Mouse (Mus musculus): ENCODE results near the gene Olfr608. TPM values are rescaled to one million over a fixed set of nuclear protein-coding genes. Genes with fewer than 3 reads are reported as not detected.

Olfr608 gene
- polyA plus RNA-seq, 1 experiment: not detected

Other genes starting within 250 kb of the Olfr608 start
- not detected in 2 replicates for gene Usp17ld, start 217.4 kb upstream of the Olfr608 start, polyA plus RNA-seq (2012; rRNA removed)
- not detected in 2 replicates for gene Olfr596, start 164.2 kb upstream of the Olfr608 start, polyA plus RNA-seq (2012; rRNA removed)
- not detected in 2 replicates for gene Olfr597, start 153.6 kb upstream of the Olfr608 start, polyA plus RNA-seq (2012; rRNA removed)
- gene Olfr598, start 146.3 kb upstream of the Olfr608 start, polyA plus RNA-seq (2012; rRNA removed): not detected in 2 replicates
- not detected in 2 replicates for gene Olfr599, start 134.0 kb upstream of the Olfr608 start, polyA plus RNA-seq (2012; rRNA removed)
- gene Olfr600, start 120.2 kb upstream of the Olfr608 start, polyA plus RNA-seq (2012; rRNA removed): not detected in 2 replicates
- not detected in 2 replicates for gene Olfr601, start 107.2 kb upstream of the Olfr608 start, polyA plus RNA-seq (2012; rRNA removed)
- gene Olfr603, start 83.7 kb upstream of the Olfr608 start, polyA plus RNA-seq (2012; rRNA removed): not detected in 2 replicates
- gene Usp17lc, start 54.8 kb upstream of the Olfr608 start, polyA plus RNA-seq (2012; rRNA removed): 0.13 TPM in 1 of 2 replicates, not detected in the other
- not detected in 2 replicates for gene Olfr605, start 24.4 kb upstream of the Olfr608 start, polyA plus RNA-seq (2012; rRNA removed)
- gene Olfr606, start 20.8 kb upstream of the Olfr608 start, polyA plus RNA-seq (2012; rRNA removed): not detected in 2 replicates
- not detected in 2 replicates for gene Olfr607, start 5.7 kb upstream of the Olfr608 start, polyA plus RNA-seq (2012; rRNA removed)
- not detected in 2 replicates for gene Olfr609, start 28.2 kb downstream of the Olfr608 start, polyA plus RNA-seq (2012; rRNA removed)
- gene Olfr610, start 42.2 kb downstream of the Olfr608 start, polyA plus RNA-seq (2012; rRNA removed): not detected in 2 replicates
- not detected in 2 replicates for gene Olfr611, start 51.0 kb downstream of the Olfr608 start, polyA plus RNA-seq (2012; rRNA removed)
- gene Olfr612, start 72.8 kb downstream of the Olfr608 start, polyA plus RNA-seq (2012; rRNA removed): not detected in 2 replicates
- not detected in 2 replicates for gene Olfr613, start 78.2 kb downstream of the Olfr608 start, polyA plus RNA-seq (2012; rRNA removed)
- gene Olfr615, start 86.2 kb downstream of the Olfr608 start, polyA plus RNA-seq (2012; rRNA removed): not detected in 2 replicates
- gene Olfr616, start 99.3 kb downstream of the Olfr608 start, polyA plus RNA-seq (2012; rRNA removed): not detected in 2 replicates
- gene Olfr617, start 103.2 kb downstream of the Olfr608 start, polyA plus RNA-seq (2012; rRNA removed): not detected in 2 replicates
- not detected in 2 replicates for gene Olfr618, start 120.2 kb downstream of the Olfr608 start, polyA plus RNA-seq (2012; rRNA removed)
- not detected in 2 replicates for gene Olfr619, start 130.7 kb downstream of the Olfr608 start, polyA plus RNA-seq (2012; rRNA removed)
- not detected in 2 replicates for gene Olfr620, start 142.7 kb downstream of the Olfr608 start, polyA plus RNA-seq (2012; rRNA removed)
- not detected in 2 replicates for gene Olfr622, start 172.8 kb downstream of the Olfr608 start, polyA plus RNA-seq (2012; rRNA removed)
- gene Olfr623, start 193.8 kb downstream of the Olfr608 start, polyA plus RNA-seq (2012; rRNA removed): not detected in 2 replicates
- 0.03 TPM in 1 of 2 replicates, not detected in the other for gene Olfr624, start 201.3 kb downstream of the Olfr608 start, polyA plus RNA-seq (2012; rRNA removed)
- not detected in 2 replicates for gene Olfr625-ps1, start 212.8 kb downstream of the Olfr608 start, polyA plus RNA-seq (2012; rRNA removed)
- not detected in 2 replicates for gene Olfr243, start 244.8 kb downstream of the Olfr608 start, polyA plus RNA-seq (2012; rRNA removed)